Mouse (Mus musculus): ENCODE data around the gene Bcat2.
A peak's percentile ranks its signal among the peaks of the same experiment; 100 is the strongest.

The Bcat2 gene

GRCm38 (mm10) chr7:45587631-45588592, 18.0 kb downstream of the Bcat2 start:
- no peak for DNase-seq

DNA sequence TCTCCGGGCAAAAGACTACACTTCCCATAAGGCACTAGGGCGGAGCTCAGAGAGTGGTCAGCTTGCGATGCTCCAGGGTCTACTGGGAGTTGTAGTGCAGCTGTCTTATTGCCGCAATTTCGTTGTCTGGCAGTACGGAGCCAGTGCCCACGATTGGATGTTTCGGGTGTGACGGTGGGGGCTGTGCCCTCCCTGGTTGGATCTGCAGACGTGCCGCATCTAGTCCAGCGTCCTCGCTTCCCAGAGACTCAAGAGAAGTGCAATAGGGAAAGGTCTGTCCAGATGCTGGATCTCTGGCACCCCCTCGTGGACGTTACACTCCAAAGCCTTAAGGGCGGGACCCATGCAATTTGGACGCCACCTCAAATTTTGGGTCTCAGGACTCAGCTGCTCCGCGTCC, 19.2 kb downstream of the Bcat2 start:
- peak; percentile 76 to 83 for DNase-seq

GRCm38 (mm10) chr7:45589898-45590297, 19.9 kb downstream of the Bcat2 start:
- no peak for DNase-seq

DNA sequence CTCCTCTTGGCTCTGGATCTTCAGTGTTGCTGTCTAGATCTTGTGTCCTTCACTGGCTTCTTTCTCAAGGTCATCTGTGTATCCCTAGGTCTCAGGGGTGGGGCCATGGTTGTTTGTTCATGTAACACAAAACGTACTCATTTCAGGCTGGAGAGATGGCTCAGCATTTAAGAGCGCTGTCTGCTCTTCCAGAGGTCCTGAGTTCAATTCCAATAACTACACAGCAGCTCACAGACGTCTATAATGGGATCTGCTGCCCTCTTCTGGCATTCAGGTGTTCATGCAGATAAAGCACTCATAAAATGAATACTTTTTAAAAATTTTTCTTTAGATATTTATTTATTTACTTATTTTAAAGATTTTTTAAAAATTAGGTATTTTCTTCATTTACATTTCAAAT, 20.9 kb downstream of the Bcat2 start:
- no peak for DNase-seq

DNA sequence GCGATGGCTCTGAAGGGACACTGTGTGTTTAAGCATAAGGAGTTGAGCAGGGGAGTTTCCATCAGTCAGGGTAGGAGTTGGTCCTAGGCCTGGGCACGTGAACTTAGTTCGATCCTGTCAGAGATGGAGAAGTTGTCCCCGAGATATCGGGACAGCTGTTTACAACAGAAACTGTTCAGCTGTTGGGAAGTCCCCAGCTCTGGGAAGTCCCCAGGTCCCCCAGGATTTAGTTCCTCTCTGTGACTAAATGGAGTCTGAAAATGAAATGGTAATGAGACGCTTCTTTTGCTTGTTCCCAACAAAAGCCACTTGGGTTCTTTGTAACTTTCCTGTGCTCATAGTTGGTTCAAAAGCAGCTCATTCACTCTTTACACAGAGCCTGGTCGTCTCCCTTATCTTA, 21.9 kb downstream of the Bcat2 start:
- no peak for DNase-seq

- peak; percentile 67 for DNase-seq
Observed at GRCm38 (mm10) chr7:45593118-45593815, 23.3 kb downstream of the Bcat2 start.

DNA sequence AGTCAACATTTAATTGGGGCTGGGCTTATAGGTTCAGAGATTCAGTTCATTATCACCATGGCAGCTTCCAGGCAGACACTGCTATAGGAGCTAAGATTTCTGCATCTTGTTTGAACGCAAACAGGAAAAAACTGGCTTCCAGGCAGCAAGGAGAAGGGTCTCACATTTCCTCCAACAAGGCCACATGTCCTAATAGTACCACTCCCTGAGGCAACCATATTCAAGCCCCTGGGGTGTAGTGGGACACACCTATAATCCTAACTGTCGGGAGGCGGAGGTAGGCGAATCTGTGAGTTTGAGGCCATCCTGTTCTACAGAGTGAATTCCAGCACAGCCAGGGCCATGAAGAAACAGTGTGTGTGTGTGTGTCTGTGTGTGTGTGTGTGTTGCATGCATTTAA, 25.2 kb downstream of the Bcat2 start:
- DNase-seq = no peak

DNA sequence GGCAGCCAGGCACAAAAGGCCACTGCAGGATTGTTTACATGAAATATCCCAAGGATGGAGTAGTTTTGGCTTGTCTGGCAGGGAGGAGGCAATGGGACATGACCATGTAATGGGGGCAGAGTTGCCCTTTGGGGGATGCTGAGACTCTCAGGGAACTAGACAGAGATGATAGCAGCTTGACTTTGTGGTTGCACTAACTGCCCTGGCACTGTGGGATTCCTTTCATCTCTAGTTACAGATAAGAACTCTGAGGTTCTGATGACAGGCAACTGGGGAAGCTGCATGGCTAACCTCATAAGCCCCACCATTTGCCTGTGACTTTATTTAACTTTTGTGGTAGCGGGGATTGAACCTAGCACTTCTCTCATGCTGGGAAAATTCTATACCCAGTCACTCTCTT, 26.2 kb downstream of the Bcat2 start:
- DNase-seq = no peak

DNA sequence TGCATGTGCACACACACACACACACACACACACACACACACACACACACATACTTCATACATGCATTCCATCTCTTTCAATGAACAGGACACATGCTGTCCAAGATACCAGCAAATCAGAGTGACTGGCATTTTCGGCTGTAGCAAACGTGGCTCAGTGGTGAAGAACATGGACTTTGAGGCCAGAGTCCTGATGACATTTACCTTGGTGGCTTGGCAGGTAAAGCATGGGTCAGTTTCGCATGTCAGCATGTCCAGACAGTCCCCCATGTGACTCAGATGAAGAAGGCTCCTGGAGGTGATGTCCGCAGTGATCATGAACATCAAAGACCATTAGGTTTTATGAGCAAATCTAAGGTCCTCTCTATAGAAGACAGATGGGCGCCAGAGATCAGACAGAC, 27.1 kb downstream of the Bcat2 start:
- DNase-seq = no peak

DNA sequence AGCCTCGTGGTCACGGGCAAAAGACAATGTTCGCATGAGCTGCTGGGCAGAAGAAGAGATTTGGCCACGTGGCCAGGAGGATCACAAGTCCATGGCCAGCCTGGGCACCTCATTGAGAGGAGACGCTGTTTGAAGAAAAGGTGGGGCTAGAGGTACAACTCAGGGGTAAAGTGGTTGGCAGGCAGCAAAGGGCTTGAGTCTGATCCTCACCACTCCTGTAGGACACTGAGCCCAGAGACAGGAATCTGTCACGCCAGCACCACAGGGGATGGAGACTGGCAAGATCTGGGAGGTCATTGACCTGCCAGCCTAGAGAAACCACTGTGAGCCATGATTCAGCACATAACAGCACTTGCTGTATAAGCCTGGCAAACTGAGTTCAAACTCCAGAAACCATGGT, 27.6 kb downstream of the Bcat2 start:
- no peak for DNase-seq

GRCm38 (mm10) chr7:45598960-45599879, 29.3 kb downstream of the Bcat2 start:
- peak; percentile 70 to 81 for DNase-seq

DNA sequence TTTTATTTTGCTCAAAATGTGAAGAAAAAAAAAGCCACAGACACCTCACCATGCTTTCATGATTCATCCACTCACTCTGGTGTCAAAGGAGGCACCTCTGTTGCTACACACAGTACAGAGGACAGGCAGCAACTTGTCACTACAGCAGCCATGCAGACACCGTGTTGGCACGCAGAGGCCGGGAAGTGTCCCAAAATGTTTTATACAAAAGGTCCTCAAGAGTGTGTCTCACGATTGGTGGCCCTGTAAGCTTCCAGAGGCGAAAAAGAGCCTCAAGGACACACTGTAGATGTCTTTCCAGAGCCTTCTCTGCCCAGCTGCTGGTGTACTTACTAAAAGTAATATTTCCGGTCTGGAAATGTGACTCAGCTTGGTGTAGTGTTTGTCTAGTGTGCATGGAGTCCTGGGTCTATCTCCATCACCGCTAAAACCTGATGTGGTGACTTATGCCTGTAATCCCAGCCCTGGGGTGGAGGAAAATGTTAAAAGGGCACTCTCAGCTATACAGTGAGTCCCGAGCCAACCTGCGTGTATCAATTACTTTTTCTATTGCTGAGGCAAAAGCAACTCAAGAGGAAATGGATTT, 35.8 kb downstream of the Bcat2 start:
- DNase-seq = no peak

GRCm38 (mm10) chr7:45609511-45609910, 39.6 kb downstream of the Bcat2 start:
- DNase-seq = no peak

DNA sequence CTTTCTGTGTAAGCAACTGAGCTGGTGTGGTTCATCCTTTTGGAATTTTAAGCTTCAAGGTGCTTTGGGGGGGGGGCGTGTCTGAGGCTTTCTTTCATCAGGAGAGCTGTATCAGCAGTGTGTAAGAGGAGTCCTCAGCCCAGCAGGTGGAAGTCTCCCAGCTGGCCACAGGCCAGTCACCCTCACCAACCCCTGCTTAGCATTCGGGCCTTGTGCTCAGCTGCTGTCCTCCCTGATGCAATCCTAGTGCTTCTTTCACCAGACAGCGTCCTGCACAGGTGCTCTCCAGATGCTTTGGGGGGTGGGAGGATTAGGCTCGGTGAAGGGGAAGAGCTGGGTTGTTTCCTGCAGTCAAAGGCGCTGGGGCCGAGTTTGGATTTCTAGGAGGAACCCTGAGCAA, 46.3 kb downstream of the Bcat2 start:
- DNase-seq = no peak

GRCm38 (mm10) chr7:45617042-45617695, 47.2 kb downstream of the Bcat2 start, which contains the start of gene Fut1:
TSS of gene Fut1 (plus strand) at chr7:45617289.
- no peak for DNase-seq

DNA sequence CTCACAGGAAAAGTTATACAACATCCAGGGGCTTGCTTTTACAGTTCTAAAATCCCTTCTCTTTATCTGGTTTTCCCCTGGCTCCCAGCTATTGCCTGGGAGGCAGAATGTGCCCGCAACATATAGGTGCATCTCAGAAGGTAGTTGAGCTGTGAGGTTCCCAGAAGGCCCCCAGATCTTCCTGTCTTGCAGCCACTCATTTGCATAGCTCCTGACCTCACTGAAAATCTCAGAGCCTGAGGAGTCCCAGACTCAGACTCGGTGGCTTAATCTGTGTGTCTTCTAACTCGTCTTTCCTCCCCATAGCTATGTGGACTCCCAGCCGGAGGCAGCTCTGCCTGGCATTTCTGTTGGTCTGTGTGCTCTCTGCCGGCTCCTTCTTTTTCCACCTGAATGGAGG, 48.4 kb downstream of the Bcat2 start:
- no peak for DNase-seq

DNA sequence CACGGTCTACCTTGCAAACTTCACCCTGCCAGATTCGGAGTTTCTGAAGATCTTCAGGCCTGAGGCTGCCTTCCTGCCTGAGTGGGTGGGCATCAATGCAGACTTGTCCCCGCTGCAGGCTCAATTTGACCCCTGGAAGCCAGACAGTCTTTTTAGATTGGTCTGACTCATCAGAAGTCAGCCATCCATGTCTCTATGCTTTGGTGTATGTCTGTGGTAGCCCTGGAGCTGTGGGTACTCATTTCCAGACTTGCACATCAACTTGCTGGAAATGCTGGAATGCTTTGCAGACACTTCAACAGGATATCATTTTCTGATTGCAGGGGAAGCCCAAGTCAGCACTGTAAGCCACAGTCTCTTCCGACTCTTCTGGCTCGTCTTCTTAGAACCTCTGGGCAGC, 49.6 kb downstream of the Bcat2 start:
- no peak for DNase-seq

- DNase-seq = no peak
Observed at GRCm38 (mm10) chr7:45621443-45621842, 51.5 kb downstream of the Bcat2 start, which contains the start of gene Izumo1. TSS of gene Izumo1 (plus strand) at chr7:45621811.

DNA sequence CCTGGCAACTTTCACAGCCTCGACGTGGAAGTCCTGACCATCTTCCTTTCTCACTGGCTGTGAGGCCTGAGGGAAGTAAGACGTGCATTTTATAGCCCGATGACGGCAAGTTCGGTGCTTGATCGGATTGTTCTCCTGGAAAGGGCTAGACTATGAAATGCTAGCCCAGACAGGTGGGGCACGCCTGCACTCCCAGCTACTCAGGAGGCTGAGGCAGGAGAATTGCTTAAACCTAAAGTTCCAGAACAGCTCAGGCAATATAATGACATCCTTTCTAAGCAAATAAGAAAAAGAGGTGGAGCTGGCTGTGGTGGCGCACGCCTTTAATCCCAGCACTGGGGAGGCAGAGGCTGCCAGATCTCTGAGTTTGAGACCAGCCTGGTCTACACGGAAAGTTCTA, 53.6 kb downstream of the Bcat2 start:
- no peak for DNase-seq

GRCm38 (mm10) chr7:45624718-45625117, 54.8 kb downstream of the Bcat2 start:
- no peak for DNase-seq

DNA sequence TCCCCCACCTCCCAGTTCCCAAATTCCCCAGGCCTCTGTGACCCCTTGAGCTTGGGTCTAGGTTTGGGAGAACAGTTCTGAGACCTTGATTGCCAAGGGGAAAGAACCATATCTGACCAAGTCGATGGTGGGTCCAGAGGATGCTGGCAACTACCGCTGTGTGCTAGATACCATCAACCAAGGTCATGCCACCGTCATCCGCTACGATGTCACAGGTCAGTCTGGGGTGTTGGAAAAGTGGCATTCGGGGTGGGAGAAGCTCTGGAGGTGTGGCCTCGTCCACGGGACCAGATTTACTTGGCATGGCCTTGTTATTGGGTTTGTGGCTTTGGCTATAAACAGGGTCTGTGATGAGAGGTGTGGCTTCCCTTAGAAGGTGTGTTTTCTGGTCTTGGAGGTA, 55.5 kb downstream of the Bcat2 start:
- DNase-seq = no peak

- no peak for DNase-seq
Observed at GRCm38 (mm10) chr7:45626571-45627076, 56.7 kb downstream of the Bcat2 start.
